Mouse (Mus musculus) kidney, adult 18-20 months (tissue): ENCODE measurements around the gene Hip1r.

Experiments
- DNase-seq: peaks from one replicate; pipeline ENCODE4 v3.0.0; 2021

Gene Hip1r

GRCm38 (mm10) chr5:123974616-123975111 lies 1.2 kb downstream of the Hip1r start:
- peak; percentile 44 for DNase-seq

- peak; percentile 73 for DNase-seq
Observed at GRCm38 (mm10) chr5:123975668-123976180, 2.3 kb downstream of the Hip1r start.

- no peak for DNase-seq
Observed at GRCm38 (mm10) chr5:123977231-123977630, 3.8 kb downstream of the Hip1r start.

GRCm38 (mm10) chr5:123978131-123978530 lies 4.7 kb downstream of the Hip1r start:
- DNase-seq: no peak

GRCm38 (mm10) chr5:123979221-123979979 lies 6.0 kb downstream of the Hip1r start:
- DNase-seq: no peak

GRCm38 (mm10) chr5:123979980-123980369 lies 6.5 kb downstream of the Hip1r start:
- DNase-seq: no peak

GRCm38 (mm10) chr5:123980521-123981249 lies 7.3 kb downstream of the Hip1r start:
- no peak for DNase-seq

GRCm38 (mm10) chr5:123981250-123981554 lies 7.8 kb downstream of the Hip1r start:
- DNase-seq: no peak

- no peak for DNase-seq
Observed at GRCm38 (mm10) chr5:123982838-123983237, 9.4 kb downstream of the Hip1r start.

GRCm38 (mm10) chr5:123985434-123985833 lies 12.0 kb downstream of the Hip1r start:
- DNase-seq: no peak

GRCm38 (mm10) chr5:123986925-123987324 lies 13.5 kb downstream of the Hip1r start:
- no peak for DNase-seq

- DNase-seq: no peak
Observed at GRCm38 (mm10) chr5:123987511-123987910, 14.1 kb downstream of the Hip1r start.

GRCm38 (mm10) chr5:123989941-123990885 lies 16.8 kb downstream of the Hip1r start:
- DNase-seq: no peak

GRCm38 (mm10) chr5:123991321-123991720 lies 17.9 kb downstream of the Hip1r start:
- DNase-seq: no peak

GRCm38 (mm10) chr5:123992193-123992637 lies 18.8 kb downstream of the Hip1r start:
- peak; percentile 56 for DNase-seq

GRCm38 (mm10) chr5:123992794-123993193 lies 19.4 kb downstream of the Hip1r start:
- peak; percentile 92 for DNase-seq

GRCm38 (mm10) chr5:123993263-123994036 lies 20.0 kb downstream of the Hip1r start:
- DNase-seq: no peak

- no peak for DNase-seq
Observed at GRCm38 (mm10) chr5:123994468-123994867, 21.0 kb downstream of the Hip1r start.

GRCm38 (mm10) chr5:123995388-123995787 lies 22.0 kb downstream of the Hip1r start:
- DNase-seq: no peak

GRCm38 (mm10) chr5:123996194-123996593 lies 22.8 kb downstream of the Hip1r start:
- no peak for DNase-seq

- DNase-seq: no peak
Observed at GRCm38 (mm10) chr5:123996695-123997094, 23.3 kb downstream of the Hip1r start.

GRCm38 (mm10) chr5:123997211-123997751 lies 23.9 kb downstream of the Hip1r start:
- no peak for DNase-seq
